Mouse (Mus musculus): ENCODE results near the gene Gng12. TPM values are rescaled to one million over a fixed set of nuclear protein-coding genes. Genes with fewer than 3 reads are reported as not detected.
A peak's percentile ranks its signal among the peaks of the same experiment; 100 is the strongest.
"Not testable (repeated sequence)": the region's sequence is repeated elsewhere in the genome, so short reads cannot be mapped to it uniquely, and the experiment has no call there.

Gng12 gene
- polyA plus RNA-seq, 1 experiment from 2014 or later = 166 TPM

DNA sequence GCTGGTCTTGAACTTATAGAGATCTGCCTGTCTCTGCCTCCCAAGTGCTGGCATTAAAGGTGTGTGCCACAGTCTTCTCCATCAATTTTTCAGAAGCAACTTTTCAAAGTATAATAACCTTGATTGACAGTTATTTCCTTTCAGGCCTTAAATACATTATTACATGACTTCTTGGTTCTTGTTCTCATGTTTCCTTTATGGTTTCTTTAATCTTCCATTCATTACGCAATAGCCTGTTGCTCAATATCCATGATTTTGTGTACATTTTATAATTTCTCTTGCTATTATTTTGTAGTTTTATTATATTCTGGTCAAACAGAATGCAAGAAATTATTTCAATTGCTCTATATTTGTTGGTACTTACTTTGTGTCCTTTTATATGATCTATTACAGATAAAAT lies 29.9 kb upstream of the Gng12 start:
- Histone ChIP-seq H3K9ac (ENCODE audit: low read length) (no peak overlapping the region), H3K4me1 (replicated peaks; ENCODE audit: control insufficient read depth, insufficient read depth) (no peaks in the 10 kb centered on the region), H3K4me3 (ENCODE audit: low read depth, low read length) (no peak overlapping the region), H3K27me3 (ENCODE audit: control insufficient read depth, insufficient read depth, low read length) (no peaks in the 10 kb centered on the region), H3K9me3 (ENCODE audit: control insufficient read depth, low read length) (no peaks in the 10 kb centered on the region), H3K27ac (replicated peaks) (no peak overlapping the region), H3K36me3 (ENCODE audit: control insufficient read depth, insufficient read depth, low read length) (no peaks in the 10 kb centered on the region), H3K4me2 (replicated peaks; ENCODE audit: low read depth) (no peak overlapping the region)
- WGBS = 94% methylated on average over 1 of the region's 1 CpGs
- DNase-seq (ENCODE audit: low spot score) (no peak), ATAC-seq (ENCODE audit: low FRiP score, low TSS enrichment) (no peak)
- TF ChIP-seq EP300 (optimal IDR thresholded peaks at IDR 0.05) (no peak), CTCF (IDR thresholded peaks at IDR 0.05; ENCODE audit: low read depth) (no peak)

DNA sequence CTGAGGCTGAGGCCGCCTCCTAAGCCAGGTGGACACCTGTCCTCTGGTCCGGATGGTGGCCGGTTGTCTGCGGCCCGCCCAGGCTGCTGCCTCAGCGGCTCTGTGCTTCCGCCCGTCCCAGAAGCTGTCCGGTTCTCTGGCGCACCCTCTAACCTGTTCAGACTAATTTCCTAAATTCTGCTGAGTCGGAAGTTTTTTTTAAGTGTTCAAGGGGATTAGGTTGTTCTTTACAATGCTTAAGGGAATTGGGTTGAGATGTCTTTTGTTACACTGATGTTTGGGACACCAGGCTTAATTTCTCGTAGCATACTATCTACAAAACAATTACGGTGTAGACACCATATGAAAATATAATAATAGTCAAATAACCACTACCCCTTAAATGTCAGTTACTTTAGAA lies 19.1 kb upstream of the Gng12 start:
- 94% methylated on average over 9 of the region's 13 CpGs for WGBS
- not testable (repeated sequence) for H3K36me3 ChIP-seq (ENCODE audit: control insufficient read depth, insufficient read depth, low read length); H3K27ac ChIP-seq (replicated peaks); H3K4me1 ChIP-seq (replicated peaks; ENCODE audit: control insufficient read depth, insufficient read depth); H3K9me3 ChIP-seq (ENCODE audit: control insufficient read depth, low read length); H3K9ac ChIP-seq (ENCODE audit: low read length); H3K4me3 ChIP-seq (ENCODE audit: low read depth, low read length); H3K27me3 ChIP-seq (ENCODE audit: control insufficient read depth, insufficient read depth, low read length); ATAC-seq (ENCODE audit: low FRiP score, low TSS enrichment); H3K4me2 ChIP-seq (replicated peaks; ENCODE audit: low read depth); DNase-seq (ENCODE audit: low spot score)

DNA sequence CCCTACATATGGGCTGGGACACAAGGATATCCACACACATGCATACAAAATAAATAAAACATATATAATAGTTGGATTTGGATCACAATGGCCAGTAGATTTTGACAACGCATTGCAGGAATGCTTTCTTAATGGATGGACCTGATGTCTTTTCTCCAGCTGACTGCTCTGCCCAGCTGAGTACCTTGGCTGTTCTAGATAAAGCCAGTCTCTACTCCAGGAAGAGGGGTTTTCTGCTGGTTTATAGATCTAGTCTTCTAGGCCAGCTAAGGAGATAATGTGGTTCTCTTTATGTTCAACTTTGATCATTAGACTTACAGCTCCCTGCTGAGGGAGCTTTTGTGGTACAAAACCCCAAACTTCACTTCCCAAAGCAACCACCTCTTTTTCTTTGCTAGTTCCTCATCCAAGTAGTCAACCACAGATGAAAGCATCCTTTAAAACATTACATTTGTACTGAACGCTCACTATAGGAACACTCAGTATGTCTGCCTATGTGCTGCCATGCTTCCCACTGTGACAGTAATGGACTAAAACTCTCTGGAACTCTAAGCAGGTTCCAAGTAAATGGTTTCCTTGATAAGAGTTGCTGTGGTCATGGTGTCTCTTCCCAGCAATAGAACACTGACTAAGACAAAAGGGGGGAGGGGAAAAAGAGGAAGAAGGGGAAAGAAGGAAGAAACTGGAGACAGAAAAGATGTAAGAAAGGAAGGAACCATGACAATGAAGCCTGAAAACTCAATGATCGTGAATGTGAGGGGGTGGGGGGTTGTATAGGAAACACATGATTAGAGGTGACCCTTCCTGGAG lies 5.6 kb upstream of the Gng12 start:
- no peak overlapping the region for H3K9ac ChIP-seq (ENCODE audit: low read length)
- no peaks in the 10 kb centered on the region for H3K27me3 ChIP-seq (ENCODE audit: control insufficient read depth, insufficient read depth, low read length)
- 88% methylated on average over 3 of the region's 3 CpGs for WGBS
- no peak overlapping the region for H3K4me2 ChIP-seq (replicated peaks; ENCODE audit: low read depth)
- TF ChIP-seq EP300 (optimal IDR thresholded peaks at IDR 0.05) (no peak), CTCF (IDR thresholded peaks at IDR 0.05; ENCODE audit: low read depth) (no peak)
- no peak for DNase-seq (ENCODE audit: low spot score)
- no peaks in the 10 kb centered on the region for H3K9me3 ChIP-seq (ENCODE audit: control insufficient read depth, low read length)
- no peaks in the 10 kb centered on the region for H3K36me3 ChIP-seq (ENCODE audit: control insufficient read depth, insufficient read depth, low read length)
- no peaks in the 10 kb centered on the region for H3K4me1 ChIP-seq (replicated peaks; ENCODE audit: control insufficient read depth, insufficient read depth)
- no peak for ATAC-seq (ENCODE audit: low FRiP score, low TSS enrichment)
- H3K4me3 ChIP-seq (ENCODE audit: low read depth, low read length) = no peak overlapping the region
- H3K27ac ChIP-seq (replicated peaks) = no peak overlapping the region

DNA sequence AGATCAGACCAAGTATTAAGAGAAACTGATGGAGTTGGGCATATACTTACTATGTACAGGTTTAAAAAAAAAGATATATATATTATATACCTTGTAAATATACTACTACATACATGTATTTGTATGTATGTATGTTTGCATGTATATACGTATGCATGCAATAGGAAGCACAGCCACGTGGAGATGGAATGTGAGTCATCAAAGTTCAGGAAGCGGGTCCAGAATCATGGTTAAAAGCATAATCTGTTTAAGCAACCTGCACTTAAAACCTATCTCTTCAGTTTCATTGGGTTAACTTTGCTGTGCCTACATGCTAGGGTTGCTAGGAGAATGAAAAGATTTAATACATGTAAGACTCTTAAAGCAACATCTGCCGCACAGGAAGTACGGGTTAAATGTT lies 2.2 kb upstream of the Gng12 start:
- no peaks in the 10 kb centered on the region for H3K4me1 ChIP-seq (replicated peaks; ENCODE audit: control insufficient read depth, insufficient read depth)
- no peak for ATAC-seq (ENCODE audit: low FRiP score, low TSS enrichment)
- H3K27ac ChIP-seq (replicated peaks) = no peak overlapping the region
- TF ChIP-seq CTCF (IDR thresholded peaks at IDR 0.05; ENCODE audit: low read depth) (no peak), EP300 (optimal IDR thresholded peaks at IDR 0.05) (no peak)
- H3K4me2 ChIP-seq (replicated peaks; ENCODE audit: low read depth) = no peak overlapping the region
- no peaks in the 10 kb centered on the region for H3K9me3 ChIP-seq (ENCODE audit: control insufficient read depth, low read length)
- H3K36me3 ChIP-seq (ENCODE audit: control insufficient read depth, insufficient read depth, low read length) = no peaks in the 10 kb centered on the region
- WGBS = 74% methylated on average over 5 of the region's 5 CpGs
- H3K4me3 ChIP-seq (ENCODE audit: low read depth, low read length) = no peak overlapping the region
- no peak for DNase-seq (ENCODE audit: low spot score)
- no peak overlapping the region for H3K9ac ChIP-seq (ENCODE audit: low read length)
- H3K27me3 ChIP-seq (ENCODE audit: control insufficient read depth, insufficient read depth, low read length) = no peaks in the 10 kb centered on the region

DNA sequence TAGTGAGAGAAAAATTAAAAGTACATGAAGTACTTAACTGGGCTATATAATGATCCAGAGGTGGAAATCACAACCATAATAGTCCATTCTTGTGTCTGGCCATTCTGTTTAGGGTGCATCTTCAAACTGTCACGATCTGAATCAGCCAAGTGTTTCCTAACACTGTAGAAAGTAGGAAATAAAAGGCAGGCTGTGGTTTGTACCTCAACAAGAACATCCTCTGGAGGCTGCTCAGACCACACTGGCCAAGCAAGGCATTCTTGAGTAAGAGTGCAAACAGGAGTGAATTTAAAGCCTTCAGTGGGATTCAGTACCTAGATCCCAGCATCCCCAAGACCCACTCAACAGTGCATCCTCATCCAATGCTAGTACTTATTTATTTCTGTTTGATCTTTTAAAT lies 1.2 kb upstream of the Gng12 start:
- no peak overlapping the region for H3K27ac ChIP-seq (replicated peaks)
- no peaks in the 10 kb centered on the region for H3K27me3 ChIP-seq (ENCODE audit: control insufficient read depth, insufficient read depth, low read length)
- H3K4me3 ChIP-seq (ENCODE audit: low read depth, low read length) = no peak overlapping the region
- H3K9ac ChIP-seq (ENCODE audit: low read length) = no peak overlapping the region
- H3K4me1 ChIP-seq (replicated peaks; ENCODE audit: control insufficient read depth, insufficient read depth) = no peaks in the 10 kb centered on the region
- DNase-seq (ENCODE audit: low spot score) = no peak
- TF ChIP-seq CTCF (IDR thresholded peaks at IDR 0.05; ENCODE audit: low read depth) = no peak
- TF ChIP-seq EP300 (optimal IDR thresholded peaks at IDR 0.05) = no peak
- 56% methylated on average over 1 of the region's 1 CpGs for WGBS
- no peaks in the 10 kb centered on the region for H3K36me3 ChIP-seq (ENCODE audit: control insufficient read depth, insufficient read depth, low read length)
- no peak for ATAC-seq (ENCODE audit: low FRiP score, low TSS enrichment)
- no peak overlapping the region for H3K4me2 ChIP-seq (replicated peaks; ENCODE audit: low read depth)
- H3K9me3 ChIP-seq (ENCODE audit: control insufficient read depth, low read length) = no peaks in the 10 kb centered on the region

DNA sequence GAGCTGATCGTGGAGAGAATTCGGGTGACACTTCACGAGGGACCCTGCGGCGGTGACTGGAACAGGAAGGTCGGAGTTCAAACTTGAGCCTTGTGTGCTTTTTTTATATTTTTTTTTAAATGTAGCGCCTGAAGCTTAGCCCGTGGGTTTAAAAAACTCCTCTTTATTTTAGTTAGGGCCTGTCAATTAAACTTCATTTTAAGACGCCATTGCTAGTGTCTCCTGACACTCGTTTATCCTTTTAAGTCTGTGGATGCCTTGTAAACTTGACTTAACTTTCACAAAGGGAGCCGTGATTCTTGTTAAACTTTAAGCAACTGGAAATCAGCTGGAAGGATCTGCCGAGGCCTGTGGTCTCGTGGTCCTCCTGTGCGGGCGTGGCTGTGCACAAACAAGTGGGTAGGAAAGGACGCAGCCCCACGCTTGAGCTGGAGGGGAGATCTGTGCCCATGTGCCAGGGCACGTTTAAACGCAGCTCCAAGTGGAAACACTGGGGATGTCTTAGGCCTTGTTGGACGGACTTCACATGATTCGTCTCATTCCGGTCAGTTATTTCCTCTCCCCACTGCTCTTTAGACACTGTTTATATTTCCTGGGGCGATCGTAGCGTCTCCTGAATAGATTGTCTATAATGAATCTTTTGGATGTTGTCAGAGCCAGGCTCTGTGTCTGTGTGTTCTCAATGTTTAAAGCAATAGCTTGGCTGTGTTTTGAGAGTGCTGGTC lies 886 bp downstream of the Gng12 start:
- Histone ChIP-seq H3K9ac (ENCODE audit: low read length) (peak overlapping the region; percentile 92), H3K4me3 (ENCODE audit: low read depth, low read length) (peak overlapping the region; percentile 91), H3K36me3 (ENCODE audit: control insufficient read depth, insufficient read depth, low read length) (no peaks in the 10 kb centered on the region), H3K27ac (replicated peaks) (peak overlapping the region; percentile 89), H3K27me3 (ENCODE audit: control insufficient read depth, insufficient read depth, low read length) (no peaks in the 10 kb centered on the region), H3K4me1 (replicated peaks; ENCODE audit: control insufficient read depth, insufficient read depth) (no peaks in the 10 kb centered on the region), H3K9me3 (ENCODE audit: control insufficient read depth, low read length) (no peaks in the 10 kb centered on the region), H3K4me2 (replicated peaks; ENCODE audit: low read depth) (peak overlapping the region; percentile 83)
- peak; percentile 52 for DNase-seq (ENCODE audit: low spot score)
- TF ChIP-seq CTCF (IDR thresholded peaks at IDR 0.05; ENCODE audit: low read depth) (no peak), EP300 (optimal IDR thresholded peaks at IDR 0.05) (no peak)
- peak; percentile 29; the same call in 1 of the 2 replicates for ATAC-seq (ENCODE audit: low FRiP score, low TSS enrichment)
- WGBS = 1% methylated on average over 25 of the region's 25 CpGs

Data from stomach, postnatal 0 days (tissue).